Mouse (Mus musculus): ENCODE measurements around the gene Gna14.

Gna14 gene

GRCm38 (mm10) chr19:16456181-16456580 lies 20.6 kb downstream of the Gna14 start:
- no peak for ATAC-seq (ENCODE audit: low TSS enrichment)

- no peak for ATAC-seq (ENCODE audit: low TSS enrichment)
These were observed 21.6 kb downstream of the Gna14 start for GRCm38 (mm10) chr19:16457127-16457526.

- ATAC-seq (ENCODE audit: low TSS enrichment), result no peak
These were observed 23.8 kb downstream of the Gna14 start for GRCm38 (mm10) chr19:16459317-16459716.

GRCm38 (mm10) chr19:16460292-16460691 lies 24.7 kb downstream of the Gna14 start:
- no peak for ATAC-seq (ENCODE audit: low TSS enrichment)

- ATAC-seq (ENCODE audit: low TSS enrichment), result no peak
These were observed 25.3 kb downstream of the Gna14 start for GRCm38 (mm10) chr19:16460831-16461230.

GRCm38 (mm10) chr19:16462461-16462860 lies 26.9 kb downstream of the Gna14 start:
- ATAC-seq (ENCODE audit: low TSS enrichment), result no peak

- ATAC-seq (ENCODE audit: low TSS enrichment), result no peak
These were observed 29.2 kb downstream of the Gna14 start for GRCm38 (mm10) chr19:16464730-16465129.

- no peak for ATAC-seq (ENCODE audit: low TSS enrichment)
These were observed 33.3 kb downstream of the Gna14 start for GRCm38 (mm10) chr19:16468756-16469374.

GRCm38 (mm10) chr19:16472655-16473054 lies 37.1 kb downstream of the Gna14 start:
- ATAC-seq (ENCODE audit: low TSS enrichment), result no peak

GRCm38 (mm10) chr19:16477314-16477946 lies 41.9 kb downstream of the Gna14 start:
- no peak for ATAC-seq (ENCODE audit: low TSS enrichment)

GRCm38 (mm10) chr19:16478186-16478607 lies 42.6 kb downstream of the Gna14 start:
- no peak; the same call in 1 of the 2 replicates for ATAC-seq (ENCODE audit: low TSS enrichment)

GRCm38 (mm10) chr19:16482047-16482446 lies 46.5 kb downstream of the Gna14 start:
- no peak for ATAC-seq (ENCODE audit: low TSS enrichment)

- no peak for ATAC-seq (ENCODE audit: low TSS enrichment)
These were observed 48.7 kb downstream of the Gna14 start for GRCm38 (mm10) chr19:16484237-16484636.

- no peak for ATAC-seq (ENCODE audit: low TSS enrichment)
These were observed 49.1 kb downstream of the Gna14 start for GRCm38 (mm10) chr19:16484671-16485070.

- ATAC-seq (ENCODE audit: low TSS enrichment), result no peak
These were observed 55.2 kb downstream of the Gna14 start for GRCm38 (mm10) chr19:16490756-16491155.

- no peak for ATAC-seq (ENCODE audit: low TSS enrichment)
These were observed 55.9 kb downstream of the Gna14 start for GRCm38 (mm10) chr19:16491497-16491896.

GRCm38 (mm10) chr19:16492453-16492852 lies 56.9 kb downstream of the Gna14 start:
- no peak for ATAC-seq (ENCODE audit: low TSS enrichment)

- no peak for ATAC-seq (ENCODE audit: low TSS enrichment)
These were observed 59.4 kb downstream of the Gna14 start for GRCm38 (mm10) chr19:16494816-16495516.

- ATAC-seq (ENCODE audit: low TSS enrichment), result no peak
These were observed 60.5 kb downstream of the Gna14 start for GRCm38 (mm10) chr19:16496016-16496415.

- ATAC-seq (ENCODE audit: low TSS enrichment), result no peak
These were observed 66.5 kb downstream of the Gna14 start for GRCm38 (mm10) chr19:16502054-16502453.

GRCm38 (mm10) chr19:16506711-16507364 lies 71.3 kb downstream of the Gna14 start:
- ATAC-seq (ENCODE audit: low TSS enrichment), result no peak

GRCm38 (mm10) chr19:16510343-16511080 lies 75.0 kb downstream of the Gna14 start:
- ATAC-seq (ENCODE audit: low TSS enrichment), result no peak
